Mouse (Mus musculus) testis, adult 2 months (tissue): ENCODE results near the gene Hist2h3c1. TPM values are rescaled to one million over a fixed set of nuclear protein-coding genes. Genes with fewer than 3 reads are reported as not detected.
A peak's percentile ranks its signal among the peaks of the same experiment; 100 is the strongest.

Source experiments
- H3K27ac ChIP-seq: fragments of 200-500 bp; 2 replicates; pipeline ENCODE4 v1.5.1; 2012; ENCODE audit warnings: low read depth, low read length; ENCODE audit not compliant: control insufficient read depth, insufficient read depth
- H3K27me3 ChIP-seq: fragments of 200-500 bp; 2 replicates; pipeline ENCODE4 v1.6.1; 2012; ENCODE audit warnings: mild to moderate bottlenecking, low read length, moderate library complexity; ENCODE audit not compliant: control insufficient read depth, insufficient read depth
- H3K36me3 ChIP-seq: fragments of 200-500 bp; 2 replicates; pipeline ENCODE4 v1.6.1; 2012; ENCODE audit warnings: mild to moderate bottlenecking, low read length; ENCODE audit not compliant: control insufficient read depth, insufficient read depth
- H3K4me1 ChIP-seq: fragments of 200-500 bp; 2 replicates; pipeline ENCODE4 v1.6.1; 2012; ENCODE audit warnings: low read length; ENCODE audit not compliant: control insufficient read depth, insufficient read depth
- H3K4me3 ChIP-seq: fragments of 200-500 bp; 2 replicates; pipeline ENCODE4 v1.5.1; 2012; ENCODE audit warnings: low read depth, mild to moderate bottlenecking, low read length, moderate library complexity, mixed read lengths; ENCODE audit not compliant: control insufficient read depth
- CTCF ChIP-seq: fragments of 200-500 bp; IDR thresholded peaks from 2 replicates; pipeline ENCODE4 v1.5.1; 2012; ENCODE audit warnings: low read depth, mild to moderate bottlenecking, inconsistent platforms, low read length, moderate library complexity; ENCODE audit not compliant: control insufficient read depth, insufficient read depth, insufficient replicate concordance
- POLR2A ChIP-seq: fragments of 200-500 bp; IDR thresholded peaks from 2 replicates; pipeline ENCODE4 v1.6.1; 2012; ENCODE audit warnings: low read depth, mild to moderate bottlenecking, inconsistent platforms, low read length, moderate library complexity; ENCODE audit not compliant: control insufficient read depth
- polyA plus RNA-seq: library from polyadenylated mRNA; depleted of rRNA; stranded (reverse); fragments of >200 nt; gene quantifications from 2 replicates; pipeline ENCODE4 v1.2.3, GENCODE M21; 2012

Gene Hist2h3c1
- polyA plus RNA-seq, 1 experiment, result not detected

DNA sequence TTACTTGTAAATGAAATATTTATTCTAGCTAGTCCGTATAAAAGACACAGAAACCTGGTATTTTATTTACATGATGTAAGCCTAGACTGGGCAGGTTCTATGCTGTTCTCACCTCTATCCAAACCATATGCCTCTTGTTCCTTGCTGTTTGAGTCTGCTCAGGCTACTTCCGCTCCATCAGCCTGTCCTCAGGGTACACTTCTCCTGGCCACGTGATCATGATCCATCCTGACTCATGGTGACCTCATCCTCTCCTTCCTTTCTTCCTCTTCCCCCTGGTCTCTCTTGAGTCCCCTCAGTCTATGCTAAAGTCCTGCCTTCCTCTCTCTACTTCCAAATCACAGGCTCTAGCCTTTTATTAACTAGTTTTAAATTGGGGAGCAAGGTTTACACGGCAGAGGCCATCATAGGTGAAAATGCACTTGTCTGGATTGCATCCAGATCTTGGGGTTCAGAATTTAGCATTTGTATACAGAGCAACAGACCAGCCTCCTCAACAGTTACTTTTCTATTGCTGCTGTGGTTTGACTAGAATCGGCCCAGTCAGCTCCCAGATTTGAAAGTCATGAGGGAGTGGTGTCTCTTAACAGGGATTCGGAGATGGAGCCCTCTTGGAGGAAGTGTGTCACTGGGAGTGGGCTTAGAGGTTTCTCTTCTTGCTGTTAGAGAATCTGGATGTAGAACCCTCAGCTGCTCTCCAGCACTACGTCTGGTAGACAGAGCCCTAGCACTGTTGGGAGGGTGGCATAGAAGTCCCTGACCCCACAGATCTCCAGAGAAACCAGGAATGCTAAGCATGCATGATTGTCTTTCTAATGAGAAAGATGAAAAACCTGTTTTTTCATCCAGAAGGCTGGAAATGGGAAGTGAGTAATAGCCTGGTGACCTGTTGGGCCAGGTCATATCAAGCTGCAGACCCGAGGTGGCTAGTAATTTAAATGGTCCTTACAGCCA lies 19.5 kb upstream of the Hist2h3c1 start:
- H3K4me3 ChIP-seq, result no peak overlapping the region
- H3K27ac ChIP-seq, result no peak overlapping the region
- H3K27me3 ChIP-seq, result no peaks in the 10 kb centered on the region
- H3K4me1 ChIP-seq, result no peaks in the 10 kb centered on the region
- no peak for TF ChIP-seq POLR2A
- no peak for TF ChIP-seq CTCF
- H3K36me3 ChIP-seq, result no peaks in the 10 kb centered on the region

DNA sequence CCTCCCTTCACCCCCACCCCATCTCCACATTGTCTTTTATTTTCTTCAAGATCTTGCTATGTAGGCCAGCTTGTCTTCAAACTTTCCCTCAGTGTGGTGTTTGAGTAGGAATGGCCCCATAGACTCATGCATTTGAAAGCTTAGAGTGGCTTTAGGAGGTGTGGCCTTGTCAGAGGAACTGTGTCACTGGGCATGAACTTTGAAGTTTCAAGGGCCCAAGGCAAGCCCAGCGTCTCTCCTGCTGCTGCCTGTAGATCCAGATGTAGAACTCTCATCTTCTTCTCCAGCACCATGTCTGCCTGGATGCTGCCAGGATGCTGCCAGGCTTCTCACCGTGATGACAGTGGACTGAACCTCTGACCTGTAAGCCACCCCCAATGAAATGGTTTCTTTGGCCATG lies 17.7 kb upstream of the Hist2h3c1 start:
- no peak overlapping the region for H3K4me3 ChIP-seq
- no peaks in the 10 kb centered on the region for H3K27me3 ChIP-seq
- H3K4me1 ChIP-seq, result no peaks in the 10 kb centered on the region
- no peak overlapping the region for H3K27ac ChIP-seq
- TF ChIP-seq POLR2A, result no peak
- no peak for TF ChIP-seq CTCF
- no peaks in the 10 kb centered on the region for H3K36me3 ChIP-seq

DNA sequence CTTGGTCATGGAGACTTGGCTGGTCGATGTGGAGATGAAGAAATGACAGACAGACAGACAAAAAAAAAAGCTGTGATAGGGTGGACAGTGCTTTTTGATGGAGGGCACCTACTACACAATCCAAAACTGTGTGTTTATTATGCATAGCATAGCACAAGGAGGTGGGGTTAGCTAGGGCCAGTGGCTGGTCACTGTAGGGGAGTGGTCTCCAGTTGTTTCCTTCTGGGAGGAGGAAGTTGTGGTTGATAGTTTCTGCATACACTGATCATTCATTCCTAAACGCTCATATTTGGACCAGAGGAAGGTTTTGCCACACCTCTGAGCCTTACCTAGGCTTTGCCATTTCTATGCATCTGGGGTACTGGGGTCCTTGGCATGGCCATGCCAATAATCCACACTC lies 16.1 kb upstream of the Hist2h3c1 start:
- no peaks in the 10 kb centered on the region for H3K27me3 ChIP-seq
- TF ChIP-seq CTCF, result no peak
- TF ChIP-seq POLR2A, result no peak
- H3K4me3 ChIP-seq, result no peak overlapping the region
- H3K27ac ChIP-seq, result no peak overlapping the region
- H3K4me1 ChIP-seq, result no peaks in the 10 kb centered on the region
- H3K36me3 ChIP-seq, result no peaks in the 10 kb centered on the region

DNA sequence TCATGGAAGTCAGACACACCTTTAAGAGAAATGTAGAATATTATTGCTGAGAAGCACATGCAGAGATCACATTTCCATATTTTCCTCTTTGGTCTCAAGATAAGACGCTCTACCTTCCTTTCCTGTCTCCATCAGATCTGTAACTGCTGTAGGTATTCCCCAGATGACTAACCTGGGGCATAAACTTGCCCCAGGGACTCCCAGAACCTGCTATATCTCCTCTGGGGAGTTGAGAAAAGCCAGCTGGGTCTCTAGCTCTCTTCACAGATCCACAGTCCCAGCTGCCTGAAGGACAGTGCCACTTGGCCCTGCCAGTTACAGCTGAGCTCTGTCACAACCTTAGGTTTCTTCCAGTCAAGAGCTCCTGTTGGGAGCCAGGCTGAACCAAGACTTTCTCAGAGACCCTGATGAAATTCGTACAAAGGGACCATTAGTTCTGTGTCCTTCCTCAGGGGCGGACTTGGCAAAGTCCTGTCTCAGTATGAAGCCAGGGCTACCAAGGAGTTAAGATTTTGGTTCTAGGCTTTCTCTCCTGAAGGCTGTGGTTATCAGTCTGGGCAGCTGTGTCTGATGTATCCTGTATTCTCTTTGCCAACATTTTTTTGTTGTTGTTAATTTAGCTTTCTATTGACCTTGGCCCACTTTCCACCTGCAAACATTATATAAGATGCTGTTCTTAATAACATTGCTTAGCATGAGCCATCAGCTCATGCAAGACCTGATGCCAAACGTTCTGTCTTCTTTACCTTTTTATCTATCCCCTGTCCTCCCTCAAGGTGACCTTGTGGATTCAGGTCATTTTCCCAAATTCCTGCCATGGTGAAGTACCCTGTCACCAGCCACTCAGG lies 15.4 kb upstream of the Hist2h3c1 start:
- TF ChIP-seq CTCF, result no peak
- TF ChIP-seq POLR2A, result no peak
- Histone ChIP-seq H3K36me3 (no peaks in the 10 kb centered on the region), H3K4me3 (no peak overlapping the region), H3K27me3 (no peaks in the 10 kb centered on the region), H3K27ac (peak overlapping the region; percentile 40; the same call in 1 of the 2 replicates), H3K4me1 (no peaks in the 10 kb centered on the region)

DNA sequence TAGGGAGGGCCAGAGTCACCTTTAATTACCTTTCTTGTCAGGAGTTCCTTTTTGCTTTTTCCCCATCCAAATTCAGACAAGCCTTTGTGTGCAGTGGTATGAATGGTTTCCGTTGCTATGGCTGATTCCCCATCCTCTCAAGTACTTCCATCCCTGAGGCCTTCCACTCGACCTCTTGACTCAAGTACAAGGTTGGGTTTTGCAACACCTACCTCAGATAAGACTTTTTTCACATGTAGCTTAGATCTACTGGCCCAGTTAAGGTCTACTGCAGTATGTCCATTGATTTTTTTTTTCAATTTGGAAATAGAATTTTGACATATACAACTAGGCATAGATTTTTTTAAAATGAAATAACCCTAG lies 14.7 kb upstream of the Hist2h3c1 start:
- Histone ChIP-seq H3K36me3 (no peaks in the 10 kb centered on the region), H3K27ac (no peak overlapping the region; the same call in 1 of the 2 replicates), H3K27me3 (no peaks in the 10 kb centered on the region), H3K4me3 (no peak overlapping the region), H3K4me1 (no peaks in the 10 kb centered on the region)
- TF ChIP-seq CTCF (no peak), POLR2A (no peak)

DNA sequence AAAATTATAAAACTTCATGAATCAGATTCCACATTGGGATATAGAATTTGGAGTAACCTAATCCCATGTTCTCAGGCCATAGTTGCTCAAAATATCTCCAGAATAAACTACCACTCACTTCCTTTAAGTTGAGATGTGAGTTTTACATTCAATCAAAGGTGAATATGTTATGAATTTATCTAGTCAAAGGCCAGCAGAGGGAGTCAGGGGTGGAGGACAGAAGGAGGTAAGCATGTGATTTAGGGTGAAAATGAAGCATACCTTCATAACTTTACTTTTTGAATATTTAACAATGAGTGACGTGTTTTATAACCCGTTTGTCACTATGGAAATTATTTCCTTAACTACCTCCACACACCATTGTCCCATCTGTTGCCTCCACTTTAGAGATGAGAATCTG lies 11.6 kb upstream of the Hist2h3c1 start:
- Histone ChIP-seq H3K4me1 (peaks cover 3% of the 10 kb centered on the region; the same call in 1 of the 2 replicates), H3K27ac (no peak overlapping the region), H3K27me3 (no peaks in the 10 kb centered on the region), H3K4me3 (no peak overlapping the region), H3K36me3 (no peaks in the 10 kb centered on the region)
- TF ChIP-seq POLR2A (no peak), CTCF (no peak)

DNA sequence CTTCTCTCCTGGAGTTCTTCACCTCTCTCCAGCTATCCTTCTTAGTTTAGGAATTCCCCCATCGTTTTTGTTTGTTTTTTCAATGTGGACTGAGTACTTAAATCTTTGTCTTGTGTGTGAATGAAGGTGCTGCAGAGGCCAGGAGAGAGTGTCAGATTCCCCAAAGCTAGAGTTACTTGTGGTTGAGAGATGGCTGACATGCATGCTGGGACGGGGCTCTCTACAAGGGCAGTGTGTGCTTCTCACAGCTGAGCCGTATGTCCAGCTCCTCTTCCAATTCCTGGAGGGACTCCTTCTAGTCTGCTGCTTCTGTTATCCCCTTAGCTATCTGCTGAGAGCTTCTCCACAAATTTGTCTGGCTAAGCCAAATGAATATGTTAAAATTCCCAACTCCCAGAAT lies 10.6 kb upstream of the Hist2h3c1 start:
- H3K27ac ChIP-seq, result no peak overlapping the region
- H3K27me3 ChIP-seq, result no peaks in the 10 kb centered on the region
- peaks cover 4% of the 10 kb centered on the region; the same call in 1 of the 2 replicates for H3K4me1 ChIP-seq
- H3K4me3 ChIP-seq, result no peak overlapping the region
- no peaks in the 10 kb centered on the region for H3K36me3 ChIP-seq
- TF ChIP-seq CTCF (no peak), POLR2A (no peak)
